Mouse (Mus musculus) heart, postnatal 0 days (tissue): ENCODE results near the gene Atmin. TPM values are rescaled to one million over a fixed set of nuclear protein-coding genes. Genes with fewer than 3 reads are reported as not detected.

Experiments used
- ATAC-seq: fragments of 200-750 bp; cut with Nextera tagmentation; 2 replicates; pipeline ENCODE4 v1.8.0; 2017; ENCODE audit warnings: low read depth, moderate number of reproducible peaks, moderate library complexity; ENCODE audit not compliant: insufficient read depth
- DNase-seq: peaks from one replicate; pipeline ENCODE4 v3.0.0-alpha.2; 2016; ENCODE audit warnings: low spot score
- H3K27ac ChIP-seq: fragments of 300-500 bp; sonication (generic); 2 replicates; pipeline ENCODE4 v1.5.1; 2014; ENCODE audit warnings: low read depth, mild to moderate bottlenecking
- H3K27me3 ChIP-seq: fragments of 300-500 bp; sonication (generic); 2 replicates; pipeline ENCODE4 v1.6.1; 2014; ENCODE audit warnings: low read length, mixed read lengths; ENCODE audit not compliant: control insufficient read depth, insufficient read depth
- H3K36me3 ChIP-seq: fragments of 300-500 bp; sonication (generic); replicated peaks from 2 replicates; pipeline ENCODE4 v1.6.1; 2014; ENCODE audit warnings: low read length, mixed read lengths; ENCODE audit not compliant: control insufficient read depth, insufficient read depth
- H3K4me1 ChIP-seq: fragments of 300-500 bp; sonication (generic); 2 replicates; pipeline ENCODE4 v1.6.1; 2014; ENCODE audit warnings: antibody characterized with exemption; ENCODE audit not compliant: control insufficient read depth, insufficient read depth
- H3K4me2 ChIP-seq: fragments of 300-500 bp; sonication (generic); 2 replicates; pipeline ENCODE4 v1.6.1; 2014; ENCODE audit warnings: low read depth, mild to moderate bottlenecking, low read length, moderate library complexity
- H3K4me3 ChIP-seq: fragments of 300-500 bp; sonication (generic); 2 replicates; pipeline ENCODE4 v1.5.1; 2014; ENCODE audit warnings: low read depth, low read length
- H3K9ac ChIP-seq: fragments of 300-500 bp; sonication (generic); replicated peaks from 2 replicates; pipeline ENCODE4 v1.6.1; 2014; ENCODE audit warnings: low read depth, low read length, mixed read lengths
- H3K9me3 ChIP-seq: fragments of 300-500 bp; sonication (generic); replicated peaks from 2 replicates; pipeline ENCODE4 v1.6.1; 2016; ENCODE audit warnings: low read length; ENCODE audit not compliant: control insufficient read depth
- CTCF ChIP-seq: IDR thresholded peaks from 2 replicates; pipeline ENCODE4 v1.5.1; 2016; ENCODE audit warnings: antibody characterized with exemption, control low read depth, low read depth
- EP300 ChIP-seq: IDR thresholded peaks from 2 replicates; pipeline ENCODE4 v1.6.1; 2016; ENCODE audit warnings: antibody characterized with exemption, low read depth
- WGBS: fragments of 180-500 bp; shearing (Covaris S2); extraction: QIAGEN DNeasy Blood & Tissue Kit; methylation state at CpG from one replicate; pipeline ENCODE4 v1.1.7; 2014; 5-methylcytosine and 5-hydroxymethylcytosine counted together
- polyA plus RNA-seq: library from polyadenylated mRNA; unstranded; fragments of >200 nt; fragmentation: Nextera tagmentation; extraction: Ambion mirVana; gene quantifications from 2 replicates; pipeline ENCODE4 v1.2.1, GENCODE M21; 2015
- total RNA-seq: library from RNA; depleted of rRNA; stranded (reverse); fragments of >200 nt; gene quantifications from 2 replicates; pipeline ENCODE4 v1.2.3, GENCODE M21; 2014; ENCODE audit warnings: low replicate concordance

Atmin gene
- total and polyA plus RNA-seq, 2 experiments from 2014 or later: 7.0 to 16.0 TPM

DNA sequence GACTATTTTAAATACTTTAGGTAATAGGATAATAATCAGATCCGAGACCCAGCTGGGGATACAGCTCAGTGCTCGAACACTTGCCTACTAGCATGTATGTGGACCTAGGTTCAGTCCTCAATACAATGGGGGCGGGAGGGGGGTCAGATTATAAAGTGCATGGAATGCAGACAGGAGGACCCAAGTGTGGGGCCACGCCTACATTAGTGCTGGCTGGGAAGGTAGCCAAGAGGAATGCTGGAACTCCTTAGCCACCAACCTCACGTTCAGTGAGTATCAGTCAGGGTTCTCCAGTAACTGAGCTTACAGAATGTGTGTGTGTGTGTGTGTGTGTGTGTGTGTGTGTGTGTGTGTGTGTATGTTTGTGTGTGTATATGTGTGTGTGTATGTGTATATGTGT is 8.2 kb downstream of the Atmin start:
- ATAC-seq (peak; percentile 80), DNase-seq (peak; percentile 60)
- no peak overlapping the region for H3K4me3 ChIP-seq
- TF ChIP-seq EP300 (no peak), CTCF (no peak)
- 0 out of 2 replicates have a peak overlapping the region, but pooled peaks have one; percentile 13 for H3K27ac ChIP-seq
- no peak overlapping the region for H3K9ac ChIP-seq
- peaks cover 19% of the 10 kb centered on the region for H3K4me1 ChIP-seq
- H3K9me3 ChIP-seq: no peaks in the 10 kb centered on the region
- no peaks in the 10 kb centered on the region for H3K27me3 ChIP-seq
- 21% methylated on average over 5 of the region's 5 CpGs for WGBS
- H3K36me3 ChIP-seq: peaks cover 36% of the 10 kb centered on the region
- H3K4me2 ChIP-seq: no peak overlapping the region; the same call in 1 of the 2 replicates

DNA sequence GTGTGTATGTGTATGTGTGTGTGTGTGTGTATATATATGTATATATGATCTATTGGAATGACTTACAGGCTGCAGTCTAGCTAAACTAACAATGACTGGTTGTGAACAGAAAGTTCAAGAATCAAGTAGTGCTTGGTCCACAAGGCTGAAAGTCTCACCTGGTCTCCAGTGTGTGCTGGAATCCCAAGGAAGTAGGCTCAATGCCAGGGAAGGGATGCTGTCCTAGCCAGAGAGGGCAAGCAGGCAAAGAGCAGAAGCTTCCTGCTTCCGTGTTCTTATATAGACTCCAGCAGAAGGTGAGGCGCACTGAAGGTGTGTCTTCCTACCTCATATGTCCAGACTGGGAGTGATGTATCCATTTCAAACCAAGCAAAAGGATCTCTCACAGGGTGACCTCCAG is 8.6 kb downstream of the Atmin start:
- Histone ChIP-seq H3K9ac (no peak overlapping the region), H3K9me3 (no peaks in the 10 kb centered on the region), H3K4me3 (no peak overlapping the region), H3K4me2 (no peak overlapping the region), H3K27ac (no peak overlapping the region), H3K36me3 (peaks cover 40% of the 10 kb centered on the region), H3K4me1 (peaks cover 15% of the 10 kb centered on the region), H3K27me3 (no peaks in the 10 kb centered on the region)
- no peak for ATAC-seq
- no peak for TF ChIP-seq EP300
- TF ChIP-seq CTCF: no peak
- 75% methylated on average over 2 of the region's 2 CpGs for WGBS
- DNase-seq: no peak

DNA sequence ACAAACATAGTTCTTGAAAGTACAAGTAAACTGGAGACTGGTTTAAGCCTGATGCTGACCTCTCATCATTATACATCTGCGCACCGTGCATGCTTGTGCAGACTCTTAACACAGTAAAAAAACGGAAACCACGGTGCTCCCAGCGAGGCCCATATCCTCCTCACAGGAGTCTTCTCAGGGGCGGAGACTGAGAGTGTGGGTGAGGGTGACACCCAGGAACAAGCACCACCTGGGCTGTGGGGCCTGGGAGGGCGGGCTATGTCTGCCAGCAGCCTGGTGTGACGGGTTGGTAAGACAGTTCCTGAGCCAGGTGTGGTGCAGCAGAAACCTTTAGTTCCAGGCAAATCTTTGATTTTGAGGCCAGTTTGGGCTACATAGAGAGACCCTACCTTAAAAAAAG is 9.2 kb downstream of the Atmin start:
- DNase-seq: no peak
- 88% methylated on average over 8 of the region's 8 CpGs for WGBS

DNA sequence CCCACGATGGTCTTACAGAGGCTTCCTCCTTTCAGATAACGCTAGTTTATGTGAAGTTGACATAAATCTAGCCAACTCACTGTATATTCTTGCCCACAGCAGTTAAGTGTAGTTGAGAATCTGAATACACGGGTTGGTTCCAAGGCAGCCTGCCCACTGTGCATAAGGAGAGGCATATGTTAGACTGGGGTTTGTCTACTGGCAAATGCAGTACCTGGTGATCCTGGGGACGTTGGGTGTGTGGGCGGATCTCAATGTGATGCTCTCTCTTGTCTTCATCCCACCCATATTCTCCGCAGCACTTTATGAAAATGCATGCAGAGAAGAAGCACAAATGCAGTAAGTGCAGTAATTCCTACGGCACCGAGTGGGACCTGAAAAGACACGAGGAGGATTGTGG is 11.2 kb downstream of the Atmin start:
- TF ChIP-seq EP300: no peak
- TF ChIP-seq CTCF: no peak
- 91% methylated on average over 9 of the region's 9 CpGs for WGBS

More for the DNA sequence above, 9.2 kb downstream of the Atmin start:
- no peak overlapping the region for H3K27ac ChIP-seq
- H3K27me3 ChIP-seq: no peaks in the 10 kb centered on the region
- no peak overlapping the region for H3K4me3 ChIP-seq
- no peak overlapping the region for H3K4me2 ChIP-seq
- H3K9ac ChIP-seq: no peak overlapping the region
- TF ChIP-seq EP300 (no peak), CTCF (no peak)
- peaks cover 47% of the 10 kb centered on the region for H3K36me3 ChIP-seq
- H3K4me1 ChIP-seq: peaks cover 11% of the 10 kb centered on the region
- no peak for ATAC-seq
- H3K9me3 ChIP-seq: no peaks in the 10 kb centered on the region

DNA sequence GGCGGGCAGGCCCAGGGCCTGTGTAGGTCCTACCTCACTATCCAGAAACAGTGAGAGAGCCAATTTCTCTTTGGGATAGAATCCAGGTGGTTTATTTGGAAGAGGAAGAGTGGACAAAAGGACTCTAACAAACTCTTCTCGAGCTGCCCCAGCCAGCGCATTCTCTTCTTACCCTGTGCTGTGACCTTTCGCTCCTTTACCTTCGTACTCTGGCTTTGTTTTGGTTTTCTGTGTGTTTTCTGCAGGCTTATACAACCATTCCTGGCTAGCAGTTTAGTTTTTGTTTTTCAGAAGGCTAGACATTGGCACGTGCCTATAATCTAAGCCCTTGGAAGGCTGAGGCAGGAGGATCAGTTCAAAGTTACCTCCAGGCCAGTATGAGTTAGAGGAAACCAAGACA is 26.3 kb downstream of the Atmin start:
- Histone ChIP-seq H3K27ac (no peak overlapping the region), H3K9me3 (no peaks in the 10 kb centered on the region), H3K4me3 (no peak overlapping the region), H3K27me3 (no peaks in the 10 kb centered on the region), H3K4me2 (no peak overlapping the region), H3K36me3 (no peaks in the 10 kb centered on the region), H3K4me1 (no peaks in the 10 kb centered on the region), H3K9ac (no peak overlapping the region)
- no peak for DNase-seq
- no peak for ATAC-seq
- whole genome bisulfite sequencing: 88% methylated on average over 6 of the region's 6 CpGs
- TF ChIP-seq EP300: no peak
- TF ChIP-seq CTCF: no peak

More for the DNA sequence above, 11.2 kb downstream of the Atmin start:
- Histone ChIP-seq H3K4me2 (no peak overlapping the region), H3K27ac (no peak overlapping the region), H3K4me1 (peaks cover 5% of the 10 kb centered on the region; the same call in 1 of the 2 replicates), H3K4me3 (no peak overlapping the region), H3K9me3 (no peaks in the 10 kb centered on the region), H3K36me3 (peaks cover 61% of the 10 kb centered on the region), H3K27me3 (no peaks in the 10 kb centered on the region), H3K9ac (no peak overlapping the region)
- no peak for DNase-seq
- no peak for ATAC-seq

DNA sequence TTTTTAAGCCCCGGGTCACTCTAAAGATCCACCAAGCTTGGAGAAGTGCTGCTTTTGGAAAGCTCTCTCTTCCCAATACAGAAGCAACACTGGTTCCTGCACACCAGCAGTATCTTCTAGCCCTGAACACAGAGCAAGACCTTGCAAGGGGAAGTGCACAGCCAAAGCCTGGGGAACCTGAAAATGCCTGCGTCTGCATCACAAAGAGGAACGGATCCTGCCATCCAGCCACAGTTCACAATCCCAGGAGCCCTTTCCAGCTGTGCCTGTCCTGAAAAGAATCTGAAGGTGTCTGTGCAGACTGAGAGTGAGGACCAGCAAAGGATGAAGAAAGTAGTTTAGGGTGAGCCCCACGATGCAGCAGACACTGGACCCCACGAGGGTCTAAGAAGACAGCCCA is 31.9 kb downstream of the Atmin start:
- H3K27ac ChIP-seq: no peak overlapping the region
- H3K4me2 ChIP-seq: no peak overlapping the region
- no peaks in the 10 kb centered on the region for H3K9me3 ChIP-seq
- DNase-seq (no peak), ATAC-seq (no peak)
- no peak overlapping the region for H3K4me3 ChIP-seq
- TF ChIP-seq EP300: no peak
- no peak for TF ChIP-seq CTCF
- H3K9ac ChIP-seq: no peak overlapping the region
- no peaks in the 10 kb centered on the region for H3K36me3 ChIP-seq
- no peaks in the 10 kb centered on the region for H3K27me3 ChIP-seq
- H3K4me1 ChIP-seq: peaks cover 8% of the 10 kb centered on the region; the same call in 1 of the 2 replicates
- WGBS: 40% methylated on average over 5 of the region's 5 CpGs
